Mouse (Mus musculus) B cell, adult (primary cell): ENCODE measurements around the gene Tmem231. TPM values are rescaled to one million over a fixed set of nuclear protein-coding genes. Genes with fewer than 3 reads are reported as not detected.

Source experiments
- total RNA-seq: library from RNA; stranded (reverse); gene quantifications from 4 replicates; pipeline ENCODE4 v1.2.4, GENCODE M21; 2023; ENCODE audit not compliant: inconsistent age

Tmem231 gene
- 3.3 to 4.3 TPM (median 3.6 TPM) in 4 replicates for total RNA-seq

DNA sequence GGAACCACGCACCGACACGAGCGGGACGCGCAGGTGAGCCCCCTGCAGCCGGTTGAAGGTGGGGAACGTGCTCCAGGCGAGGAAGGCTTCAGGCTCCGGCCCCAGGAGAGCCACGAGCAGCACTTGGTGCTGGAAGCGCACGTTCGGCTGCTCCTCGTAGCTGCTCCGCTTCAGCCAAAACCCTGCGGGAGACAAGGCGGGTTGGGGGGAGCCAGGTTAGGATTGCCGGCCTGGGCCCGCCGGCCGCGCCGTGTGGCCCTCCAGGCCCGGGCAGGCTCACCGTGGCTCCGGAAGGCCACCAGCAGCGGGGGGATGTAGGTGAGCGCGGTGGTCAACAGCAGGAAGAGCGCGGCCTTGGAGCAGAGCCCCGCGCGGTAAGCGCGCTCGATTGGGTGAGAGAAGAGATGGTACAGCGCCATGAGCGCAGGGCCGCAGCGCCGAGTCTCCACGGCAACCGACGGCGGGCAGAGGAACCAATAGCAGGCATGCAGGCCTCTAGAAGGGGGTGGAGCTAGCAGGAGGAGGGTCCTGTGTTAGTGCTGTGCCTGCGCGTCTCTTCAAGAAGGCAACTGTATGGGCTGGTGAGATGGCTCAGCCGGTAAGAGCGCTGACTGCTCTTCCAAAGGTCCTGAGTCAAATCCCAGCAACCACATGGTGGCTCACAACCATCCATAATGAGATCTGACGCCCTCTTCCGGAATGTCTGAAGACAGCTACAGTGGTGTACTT lies at the start of gene Tmem231:
TSS of gene Tmem231 (minus strand) at position 534 of the 729 bp plus-strand sequence.

DNA sequence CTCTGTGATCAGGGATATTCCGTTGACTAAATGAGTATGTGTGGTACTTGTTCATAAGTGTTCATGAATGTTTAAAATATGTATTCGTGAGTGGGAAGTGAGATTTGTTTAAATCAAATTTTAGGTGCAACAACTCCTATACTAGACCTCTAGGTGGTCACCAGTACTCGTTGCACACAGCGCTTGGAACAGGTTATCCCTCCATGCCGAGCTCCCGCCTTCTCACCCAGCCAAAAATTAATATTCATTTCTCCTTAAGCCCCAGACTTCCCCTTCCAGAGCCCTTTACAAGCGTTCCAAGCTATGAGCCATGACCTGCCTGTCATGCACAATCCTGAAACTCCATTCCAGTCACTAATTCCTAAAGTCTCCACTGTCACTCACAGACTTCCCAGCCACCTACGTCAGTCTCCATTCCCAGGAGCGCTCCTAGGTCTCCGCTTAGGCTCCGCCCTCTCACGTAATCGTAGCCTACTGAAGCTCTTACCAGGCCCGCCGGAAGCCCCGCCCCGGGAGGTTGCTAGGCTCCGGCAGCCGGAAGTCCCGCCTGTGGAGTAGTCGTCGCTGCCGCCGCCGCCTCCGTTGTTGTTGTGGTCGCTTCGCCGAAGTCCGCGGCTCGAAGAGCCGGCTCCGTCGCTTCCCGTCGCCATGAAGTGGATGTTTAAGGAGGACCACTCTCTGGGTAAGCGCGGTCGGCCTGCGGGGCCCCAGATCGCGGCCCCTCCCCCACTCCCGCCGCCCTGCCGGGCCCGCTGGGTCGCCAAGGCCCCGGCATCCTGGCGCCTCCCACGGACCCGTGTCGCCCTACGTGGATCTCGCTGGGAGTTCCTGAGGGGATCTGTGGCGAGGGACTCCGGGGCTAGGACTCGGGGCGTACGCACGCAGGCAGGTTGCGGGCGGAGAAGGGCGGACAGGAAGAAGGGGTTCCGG lies 6.8 kb upstream of the Tmem231 start, which contains the start of gene Gabarapl2:
TSS of gene Gabarapl2 (plus strand) at position 533 of the 930 bp plus-strand sequence.

DNA sequence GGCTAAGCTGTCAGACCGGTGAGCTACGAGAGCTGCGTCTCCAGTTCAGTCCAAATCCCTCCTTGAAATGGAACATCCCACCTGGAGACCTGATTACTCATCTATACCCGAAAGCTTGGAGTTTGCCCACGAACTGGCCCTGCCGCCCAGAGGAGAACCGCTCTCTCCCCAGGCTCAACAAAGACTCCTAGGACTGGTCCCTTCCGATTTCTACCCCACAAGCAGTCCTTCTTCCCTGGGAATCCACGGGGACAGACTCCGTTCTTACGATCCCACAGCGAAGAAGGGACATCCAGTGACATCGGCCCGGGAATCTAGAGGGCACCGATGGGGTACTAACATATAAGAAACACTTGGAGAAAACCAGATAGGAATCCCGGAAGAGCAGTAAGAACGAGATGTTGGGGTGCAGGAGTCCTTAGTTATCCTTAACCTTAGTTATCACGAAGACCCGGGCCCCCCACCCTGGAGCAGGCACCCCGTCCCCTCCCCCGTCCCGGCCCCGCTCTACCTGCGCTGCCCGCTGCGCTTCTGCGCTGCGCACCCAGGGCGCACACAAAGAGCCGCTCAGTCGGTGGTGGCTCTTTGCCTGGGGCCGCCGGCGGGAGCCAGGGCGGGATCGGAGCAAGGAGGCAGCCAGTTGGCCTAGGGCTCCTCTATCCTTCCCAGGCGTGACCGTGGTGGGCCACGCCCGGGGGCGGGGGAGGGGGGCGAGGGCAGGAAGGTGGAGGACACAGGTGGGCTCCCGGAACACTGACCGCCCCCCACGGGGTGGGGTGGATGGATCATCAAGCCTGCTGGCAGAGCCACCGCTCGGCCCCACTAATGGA lies 23.8 kb downstream of the Tmem231 start, which contains the start of gene Chst5:
TSS of gene Chst5 (minus strand) at position 827 of the 830 bp plus-strand sequence.

DNA sequence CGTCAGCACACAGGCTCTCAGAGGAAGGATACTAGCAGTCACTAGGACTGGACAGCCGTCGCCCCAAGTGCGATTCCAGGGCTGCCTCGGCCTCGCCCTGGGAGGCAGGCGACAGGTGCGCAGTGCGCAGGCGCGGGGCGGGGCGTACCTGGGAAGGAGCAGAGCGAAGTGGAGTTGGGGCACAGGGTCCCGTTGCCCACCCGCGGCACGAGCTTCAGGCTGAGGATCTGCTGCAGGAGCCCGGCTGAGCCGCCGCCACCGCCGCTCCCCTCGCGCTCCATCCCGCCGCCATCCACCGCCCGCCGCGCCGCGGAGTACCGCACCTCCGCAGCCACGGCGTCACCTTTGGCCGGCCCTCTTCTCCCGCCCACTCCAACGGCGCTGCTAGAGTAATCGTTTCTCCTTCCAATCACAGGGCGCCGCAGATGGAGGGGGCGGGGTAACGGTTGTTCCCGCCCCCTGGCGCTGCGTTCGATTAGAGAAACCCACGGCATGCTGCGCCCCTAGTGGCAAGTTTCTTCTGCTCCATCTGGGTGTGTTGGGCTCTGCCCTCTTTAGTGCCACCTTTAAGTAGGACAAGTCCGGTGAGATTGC lies 57.2 kb downstream of the Tmem231 start, which contains the start of gene Tmem170:
TSS of gene Tmem170 (minus strand) at position 396 of the 594 bp plus-strand sequence.

Other genes with a start within 250 kb of the Tmem231 start
- 0.63 to 4.3 TPM (median 3.8 TPM) in 3 of 4 replicates, not detected in the other for gene Ctrb1, start 242.9 kb downstream of the Tmem231 start, total RNA-seq
- gene Bcar1, start 190.1 kb downstream of the Tmem231 start, total RNA-seq, result 0.22 to 0.39 TPM (median 0.28 TPM) in 4 replicates
- gene Cfdp1, start 79.6 kb downstream of the Tmem231 start, total RNA-seq, result 42.6 to 54.3 TPM (median 46.9 TPM) in 4 replicates
- 3.6 to 4.4 TPM (median 3.9 TPM) in 4 replicates for gene Tmem170, start 57.1 kb downstream of the Tmem231 start, total RNA-seq
- not detected in 4 replicates for gene Chst5, start 23.4 kb downstream of the Tmem231 start, total RNA-seq
- 116 to 129 TPM (median 120 TPM) in 4 replicates for gene Gabarapl2, start 6.8 kb upstream of the Tmem231 start, total RNA-seq
- 3.1 to 5.2 TPM (median 4.1 TPM) in 4 replicates for gene Adat1, start 58.4 kb upstream of the Tmem231 start, total RNA-seq
- gene Kars, start 77.4 kb upstream of the Tmem231 start, total RNA-seq, result 80.2 to 88.1 TPM (median 84.0 TPM) in 4 replicates
- gene Terf2ip, start 77.5 kb upstream of the Tmem231 start, total RNA-seq, result 13.9 to 15.2 TPM (median 14.6 TPM) in 4 replicates
- gene Gm6793, start 81.2 kb upstream of the Tmem231 start, total RNA-seq, result 0.36 TPM in 1 of 4 replicates, not detected in the others